Mouse (Mus musculus) neural tube, embryonic 13.5 days (tissue): ENCODE results near the gene Cdpf1. TPM values are rescaled to one million over a fixed set of nuclear protein-coding genes. Genes with fewer than 3 reads are reported as not detected.

ENCODE experiments used
- ATAC-seq: fragments of 200-750 bp; cut with Nextera tagmentation; 2 replicates; pipeline ENCODE4 v1.8.0; 2017; ENCODE audit warnings: low read depth, mild to moderate bottlenecking, moderate TSS enrichment, moderate library complexity
- H3K27ac ChIP-seq: fragments of 300-500 bp; sonication (generic); replicated peaks from 2 replicates; pipeline ENCODE4 v1.5.1; 2015; ENCODE audit warnings: moderate library complexity, mild to moderate bottlenecking, inconsistent platforms
- H3K27me3 ChIP-seq: fragments of 300-500 bp; sonication (generic); 2 replicates; pipeline ENCODE4 v1.6.1; 2015; ENCODE audit warnings: mild to moderate bottlenecking, inconsistent platforms
- H3K36me3 ChIP-seq: fragments of 300-500 bp; sonication (generic); 2 replicates; pipeline ENCODE4 v1.6.1; 2015; ENCODE audit warnings: mild to moderate bottlenecking, inconsistent platforms
- H3K4me1 ChIP-seq: fragments of 300-500 bp; sonication (generic); replicated peaks from 2 replicates; pipeline ENCODE4 v1.6.1; 2015; ENCODE audit warnings: inconsistent platforms
- H3K4me2 ChIP-seq: fragments of 300-500 bp; sonication (generic); 2 replicates; pipeline ENCODE4 v1.6.1; 2015; ENCODE audit warnings: inconsistent platforms, mild to moderate bottlenecking, moderate library complexity
- H3K4me3 ChIP-seq: fragments of 300-500 bp; sonication (generic); 2 replicates; pipeline ENCODE4 v1.5.1; 2015; ENCODE audit warnings: mild to moderate bottlenecking, inconsistent platforms
- H3K9ac ChIP-seq: fragments of 300-500 bp; sonication (generic); 2 replicates; pipeline ENCODE4 v1.6.1; 2015; ENCODE audit warnings: moderate library complexity, mild to moderate bottlenecking, inconsistent platforms
- H3K9me3 ChIP-seq: fragments of 300-500 bp; sonication (generic); 2 replicates; pipeline ENCODE4 v1.6.1; 2016; ENCODE audit warnings: inconsistent platforms
- WGBS: fragments of 180-500 bp; shearing (Covaris S2); methylation state at CpG from one replicate; pipeline ENCODE4 v1.1.7; 2015; 5-methylcytosine and 5-hydroxymethylcytosine counted together
- polyA plus RNA-seq: library from polyadenylated mRNA; unstranded; fragments of >200 nt; fragmentation: Nextera tagmentation; extraction: Ambion mirVana; gene quantifications from 2 replicates; pipeline ENCODE4 v1.2.1, GENCODE M21; 2015

Cdpf1 gene
- polyA plus RNA-seq, 1 experiment from 2014 or later, result 21.0 TPM

- no peak for ATAC-seq
- Histone ChIP-seq H3K9ac (no peak overlapping the region), H3K4me3 (no peak overlapping the region), H3K27ac (no peak overlapping the region), H3K9me3 (no peaks in the 10 kb centered on the region), H3K4me2 (no peak overlapping the region), H3K4me1 (no peaks in the 10 kb centered on the region), H3K27me3 (no peaks in the 10 kb centered on the region), H3K36me3 (no peaks in the 10 kb centered on the region)
- WGBS, result 73% methylated on average over 5 of the region's 5 CpGs
Observed at GRCm38 (mm10) chr15:85776771-85777170, 34.7 kb downstream of the Cdpf1 start.

GRCm38 (mm10) chr15:85776241-85776640, 35.3 kb downstream of the Cdpf1 start:
- no peaks in the 10 kb centered on the region for H3K27me3 ChIP-seq
- H3K9ac ChIP-seq, result no peak overlapping the region
- no peak overlapping the region for H3K27ac ChIP-seq
- ATAC-seq, result no peak
- no peaks in the 10 kb centered on the region for H3K9me3 ChIP-seq
- no peaks in the 10 kb centered on the region for H3K4me1 ChIP-seq
- H3K4me3 ChIP-seq, result no peak overlapping the region
- H3K4me2 ChIP-seq, result no peak overlapping the region
- no peaks in the 10 kb centered on the region for H3K36me3 ChIP-seq
- 63% methylated on average over 2 of the region's 2 CpGs for WGBS

GRCm38 (mm10) chr15:85775001-85775400, 36.5 kb downstream of the Cdpf1 start:
- no peak for ATAC-seq
- no peak overlapping the region for H3K4me3 ChIP-seq
- no peaks in the 10 kb centered on the region for H3K4me1 ChIP-seq
- no peaks in the 10 kb centered on the region for H3K36me3 ChIP-seq
- no peak overlapping the region for H3K4me2 ChIP-seq
- no peak overlapping the region for H3K27ac ChIP-seq
- H3K9ac ChIP-seq, result no peak overlapping the region
- no peaks in the 10 kb centered on the region for H3K27me3 ChIP-seq
- 91% methylated on average over 7 of the region's 7 CpGs for WGBS
- no peaks in the 10 kb centered on the region for H3K9me3 ChIP-seq

- no peak for ATAC-seq
- Histone ChIP-seq H3K4me3 (no peak overlapping the region), H3K9me3 (no peaks in the 10 kb centered on the region), H3K36me3 (no peaks in the 10 kb centered on the region), H3K27me3 (no peaks in the 10 kb centered on the region), H3K4me1 (no peaks in the 10 kb centered on the region), H3K4me2 (no peak overlapping the region), H3K27ac (no peak overlapping the region), H3K9ac (no peak overlapping the region)
- 89% methylated on average over 9 of the region's 9 CpGs for WGBS
Observed at GRCm38 (mm10) chr15:85774419-85774818, 37.1 kb downstream of the Cdpf1 start.

GRCm38 (mm10) chr15:85772146-85772740, 39.3 kb downstream of the Cdpf1 start:
- ATAC-seq, result no peak
- Histone ChIP-seq H3K9ac (no peak overlapping the region), H3K27ac (no peak overlapping the region), H3K9me3 (no peaks in the 10 kb centered on the region), H3K36me3 (no peaks in the 10 kb centered on the region), H3K27me3 (no peaks in the 10 kb centered on the region), H3K4me2 (no peak overlapping the region), H3K4me1 (no peaks in the 10 kb centered on the region), H3K4me3 (no peak overlapping the region)
- 73% methylated on average over 11 of the region's 11 CpGs for WGBS

- no peak for ATAC-seq
- WGBS, result 88% methylated on average over 17 of the region's 17 CpGs
Observed at GRCm38 (mm10) chr15:85771306-85772121, 40.0 kb downstream of the Cdpf1 start.

GRCm38 (mm10) chr15:85768991-85769390, 42.5 kb downstream of the Cdpf1 start:
- no peaks in the 10 kb centered on the region for H3K36me3 ChIP-seq
- H3K4me1 ChIP-seq, result no peaks in the 10 kb centered on the region
- no peak overlapping the region for H3K27ac ChIP-seq
- no peaks in the 10 kb centered on the region for H3K27me3 ChIP-seq
- 93% methylated on average over 8 of the region's 8 CpGs for WGBS
- no peak for ATAC-seq
- H3K4me2 ChIP-seq, result no peak overlapping the region
- H3K9me3 ChIP-seq, result no peaks in the 10 kb centered on the region
- H3K9ac ChIP-seq, result no peak overlapping the region
- H3K4me3 ChIP-seq, result no peak overlapping the region

More at GRCm38 (mm10) chr15:85771306-85772121, 40.0 kb downstream of the Cdpf1 start:
- Histone ChIP-seq H3K27ac (no peak overlapping the region), H3K36me3 (no peaks in the 10 kb centered on the region), H3K9ac (no peak overlapping the region), H3K27me3 (no peaks in the 10 kb centered on the region), H3K4me1 (no peaks in the 10 kb centered on the region), H3K4me2 (no peak overlapping the region), H3K9me3 (no peaks in the 10 kb centered on the region), H3K4me3 (no peak overlapping the region)

- Histone ChIP-seq H3K9ac (no peak overlapping the region), H3K4me1 (no peaks in the 10 kb centered on the region), H3K4me2 (no peak overlapping the region), H3K9me3 (no peaks in the 10 kb centered on the region), H3K4me3 (no peak overlapping the region), H3K36me3 (no peaks in the 10 kb centered on the region), H3K27ac (no peak overlapping the region), H3K27me3 (no peaks in the 10 kb centered on the region)
- WGBS, result 86% methylated on average over 5 of the region's 5 CpGs
- ATAC-seq, result no peak
Observed at GRCm38 (mm10) chr15:85766677-85767076, 44.8 kb downstream of the Cdpf1 start.

GRCm38 (mm10) chr15:85765022-85765421, 46.5 kb downstream of the Cdpf1 start:
- Histone ChIP-seq H3K36me3 (no peaks in the 10 kb centered on the region), H3K4me1 (no peaks in the 10 kb centered on the region), H3K4me3 (no peak overlapping the region), H3K4me2 (no peak overlapping the region), H3K27ac (no peak overlapping the region), H3K9ac (no peak overlapping the region), H3K27me3 (no peaks in the 10 kb centered on the region), H3K9me3 (no peaks in the 10 kb centered on the region)
- WGBS, result 49% methylated on average over 3 of the region's 3 CpGs
- no peak for ATAC-seq

GRCm38 (mm10) chr15:85762761-85763160, 48.7 kb downstream of the Cdpf1 start:
- Histone ChIP-seq H3K27ac (no peak overlapping the region), H3K27me3 (no peaks in the 10 kb centered on the region), H3K4me1 (no peaks in the 10 kb centered on the region), H3K9me3 (peaks cover 4% of the 10 kb centered on the region; the same call in 1 of the 2 replicates), H3K4me3 (no peak overlapping the region), H3K36me3 (no peaks in the 10 kb centered on the region), H3K9ac (no peak overlapping the region), H3K4me2 (no peak overlapping the region)
- ATAC-seq, result no peak
- 79% methylated on average over 4 of the region's 4 CpGs for WGBS

GRCm38 (mm10) chr15:85757768-85758167, 53.7 kb downstream of the Cdpf1 start:
- no peaks in the 10 kb centered on the region for H3K36me3 ChIP-seq
- peaks cover 6% of the 10 kb centered on the region; the same call in 1 of the 2 replicates for H3K9me3 ChIP-seq
- no peak overlapping the region for H3K4me3 ChIP-seq
- H3K4me1 ChIP-seq, result no peaks in the 10 kb centered on the region
- WGBS, result 92% methylated on average over 3 of the region's 3 CpGs
- H3K9ac ChIP-seq, result no peak overlapping the region
- no peak for ATAC-seq
- no peak overlapping the region for H3K27ac ChIP-seq
- H3K27me3 ChIP-seq, result 0 out of 2 replicates have a peak, but pooled peaks cover 3% of the 10 kb centered on the region
- no peak overlapping the region for H3K4me2 ChIP-seq
